Mouse (Mus musculus): ENCODE measurements around the gene Uhrf1.

DNA sequence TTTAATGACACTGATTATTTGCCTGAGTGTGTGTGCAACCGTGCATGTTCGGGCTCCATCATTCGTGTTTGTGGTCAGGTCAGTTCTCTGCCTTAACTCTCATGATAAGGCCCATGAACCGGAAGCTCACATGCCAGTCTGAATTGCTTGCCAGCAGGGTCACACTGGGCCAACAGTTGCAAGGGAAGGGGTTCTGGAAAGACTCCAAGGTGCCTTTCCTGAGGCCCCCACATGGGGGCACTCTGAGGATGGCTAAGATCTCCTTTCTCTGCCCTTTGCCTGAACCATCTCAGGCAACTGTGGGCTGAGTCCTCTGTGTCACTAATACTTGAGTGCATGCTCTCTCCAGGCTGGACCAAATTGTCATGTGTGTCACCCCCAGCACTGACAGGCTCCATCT is 34.1 kb downstream of the Uhrf1 start:
- no peak for TF ChIP-seq MAFK (IDR thresholded peaks at IDR 0.05; ENCODE audit: borderline replicate concordance, low read depth, low read length)
- TF ChIP-seq MXI1 (IDR thresholded peaks at IDR 0.05; ENCODE audit: low read depth, low read length) = no peak; the same call in none of the 2 replicates
- peak; percentile 70 for TF ChIP-seq BHLHE40 (IDR thresholded peaks at IDR 0.05; ENCODE audit: borderline replicate concordance, low read depth, low read length)
- TF ChIP-seq ZNF384 (IDR thresholded peaks at IDR 0.05; ENCODE audit: low read depth, low read length) = no peak
- no peak for TF ChIP-seq ZKSCAN1 (IDR thresholded peaks at IDR 0.05; ENCODE audit: low read depth, low read length)
- TF ChIP-seq USF1 (IDR thresholded peaks at IDR 0.05; ENCODE audit: low read depth, low read length) = no peak
- TF ChIP-seq ZC3H11A (IDR thresholded peaks at IDR 0.05; ENCODE audit: low read depth, low read length) = 0 out of 2 replicates have a peak, but pooled peaks have one; percentile 32
- TF ChIP-seq MAX (IDR thresholded peaks at IDR 0.05; ENCODE audit: low read length) = no peak
- TF ChIP-seq POLR2A (IDR thresholded peaks at IDR 0.05; ENCODE audit: control insufficient read depth in 1 of 2, insufficient read depth in 1 of 2, low read depth in 1 of 2, low read length in 2 of 2, poor library complexity in 1 of 2) = no peak
